ENCODE assay signal across 15 mouse cellular contexts in genomic region chr13:94073046-94073715, GRCm38 (mm10). TPM values are rescaled to one million over a fixed set of nuclear protein-coding genes. Genes with fewer than 3 reads are reported as not detected.
DNase-seq lines count a peak whose midpoint lies in the region; ATAC-seq lines count a peak whose summit lies in the region.
"Had no signal": no experiment of that assay in that cellular context is flagged by ENCODE, and none has a peak within 500 bp of the region (broad histone marks: within the 10 kb centered on the region; RNA-seq: fewer than 3 reads in every experiment).

No protein-coding gene starts in this region.

- H3K4me1 ChIP-seq in lung, embryonic 16.5 days (replicated peaks; ENCODE audit: control insufficient read depth, insufficient read depth, low read length) = peaks cover 42% of the 10 kb centered on the region
- peaks cover 25% of the 10 kb centered on the region for H3K4me1 ChIP-seq in intestine, embryonic 14.5 days (replicated peaks; ENCODE audit: control insufficient read depth, insufficient read depth, low read length)
- H3K4me1 ChIP-seq in stomach, embryonic 16.5 days (ENCODE audit: control insufficient read depth, insufficient read depth, low read length) = peaks cover 17% of the 10 kb centered on the region; the same call in 1 of the 2 replicates
- peaks cover 37% of the 10 kb centered on the region for H3K4me1 ChIP-seq in forebrain, embryonic 12.5 days
- H3K4me1 ChIP-seq: liver, embryonic 15.5 days had no signal

- no peaks in the 10 kb centered on the region for H3K36me3 ChIP-seq in lung, embryonic 16.5 days (ENCODE audit: control insufficient read depth, insufficient read depth, low read length)
- H3K36me3 ChIP-seq in intestine, embryonic 14.5 days (ENCODE audit: control insufficient read depth, insufficient read depth, low read length) = no peaks in the 10 kb centered on the region
- no peaks in the 10 kb centered on the region for H3K36me3 ChIP-seq in stomach, embryonic 16.5 days (ENCODE audit: control insufficient read depth, insufficient read depth, low read length)
- H3K36me3 ChIP-seq in forebrain, embryonic 12.5 days (replicated peaks) = no peaks in the 10 kb centered on the region
- H3K36me3 ChIP-seq: hindbrain, embryonic 10.5 days; liver, embryonic 15.5 days had no signal

- H3K27ac ChIP-seq in lung, embryonic 16.5 days (ENCODE audit: low read length) = peak overlapping the region; percentile 74
- peak overlapping the region; percentile 41; the same call in 1 of the 2 replicates for H3K27ac ChIP-seq in intestine, embryonic 14.5 days (ENCODE audit: low read depth)
- H3K27ac ChIP-seq in stomach, embryonic 16.5 days (ENCODE audit: low read length) = peak overlapping the region; percentile 65; the same call in 1 of the 2 replicates
- H3K27ac ChIP-seq in forebrain, embryonic 12.5 days = no peak overlapping the region
- H3K27ac ChIP-seq: heart, embryonic 13.5 days; liver, embryonic 15.5 days had no signal

- H3K4me3 ChIP-seq in lung, embryonic 16.5 days (ENCODE audit: low read length) = no peak overlapping the region
- H3K4me3 ChIP-seq in intestine, embryonic 14.5 days (ENCODE audit: low read depth, low read length) = no peak overlapping the region
- H3K4me3 ChIP-seq in stomach, embryonic 16.5 days (replicated peaks; ENCODE audit: low read length) = no peak overlapping the region
- no peak overlapping the region for H3K4me3 ChIP-seq in forebrain, embryonic 12.5 days (replicated peaks)
- H3K4me3 ChIP-seq: heart, embryonic 13.5 days; hindbrain, embryonic 10.5 days; liver, embryonic 15.5 days had no signal

- WGBS in lung, embryonic 16.5 days = 26% methylated on average over 9 of the region's 9 CpGs
- 18% methylated on average over 9 of the region's 9 CpGs for WGBS in intestine, embryonic 14.5 days
- WGBS in stomach, embryonic 16.5 days = 32% methylated on average over 9 of the region's 9 CpGs
- WGBS in forebrain, embryonic 12.5 days = 77% methylated on average over 9 of the region's 9 CpGs

- no peaks in the 10 kb centered on the region for H3K27me3 ChIP-seq in lung, embryonic 16.5 days (ENCODE audit: control insufficient read depth, insufficient read depth, low read depth, low read length)
- no peaks in the 10 kb centered on the region for H3K27me3 ChIP-seq in intestine, embryonic 14.5 days (replicated peaks; ENCODE audit: control insufficient read depth, insufficient read depth, low read length)
- H3K27me3 ChIP-seq in stomach, embryonic 16.5 days (ENCODE audit: control insufficient read depth, insufficient read depth, low read length) = no peaks in the 10 kb centered on the region
- peaks cover 29% of the 10 kb centered on the region for H3K27me3 ChIP-seq in forebrain, embryonic 12.5 days
- H3K27me3 ChIP-seq: liver, embryonic 15.5 days had no signal

- peak; percentile 85 for DNase-seq in heart, adult 11 months
- no peak for DNase-seq in heart, adult 18-20 months
- DNase-seq in lung, postnatal 25 days (ENCODE audit: low spot score) = no peak
- no peak for DNase-seq in intestine, embryonic 14.5 days (ENCODE audit: low spot score)
- DNase-seq: gastrocnemius, postnatal 10 days; kidney, adult 8-10 months; right cerebral cortex, postnatal 25 days; thymus, postnatal 25 days had no signal

- ATAC-seq in lung, embryonic 16.5 days (ENCODE audit: low read depth) = peak; percentile 23; the same call in 1 of the 2 replicates
- ATAC-seq in intestine, embryonic 14.5 days (replicated peaks; ENCODE audit: low FRiP score, low TSS enrichment, low read depth) = no peak; the same call in 1 of the 2 replicates
- no peak for ATAC-seq in stomach, embryonic 16.5 days (ENCODE audit: insufficient read depth, low FRiP score)
- ATAC-seq in forebrain, embryonic 12.5 days (ENCODE audit: low FRiP score) = no peak
- ATAC-seq: forebrain, embryonic 16.5 days had no signal

- no peak overlapping the region for H3K4me2 ChIP-seq in lung, embryonic 16.5 days (ENCODE audit: low read depth, low read length)
- H3K4me2 ChIP-seq in intestine, embryonic 14.5 days (ENCODE audit: low read length) = no peak overlapping the region
- no peak overlapping the region for H3K4me2 ChIP-seq in stomach, embryonic 16.5 days (ENCODE audit: low read depth, low read length)
- no peak overlapping the region for H3K4me2 ChIP-seq in forebrain, embryonic 12.5 days
- H3K4me2 ChIP-seq: heart, embryonic 13.5 days; liver, embryonic 15.5 days had no signal

- H3K9me3 ChIP-seq in lung, embryonic 16.5 days (ENCODE audit: control insufficient read depth, low read length) = no peaks in the 10 kb centered on the region
- H3K9me3 ChIP-seq in intestine, embryonic 14.5 days (ENCODE audit: control insufficient read depth, low read length) = no peaks in the 10 kb centered on the region
- no peaks in the 10 kb centered on the region for H3K9me3 ChIP-seq in stomach, embryonic 16.5 days (replicated peaks; ENCODE audit: control insufficient read depth, low read length)
- 0 out of 2 replicates have a peak, but pooled peaks cover 4% of the 10 kb centered on the region for H3K9me3 ChIP-seq in forebrain, embryonic 12.5 days
- H3K9me3 ChIP-seq: heart, embryonic 13.5 days; hindbrain, embryonic 10.5 days; liver, embryonic 15.5 days had no signal

- peak overlapping the region; percentile 20; the same call in 1 of the 2 replicates for H3K9ac ChIP-seq in lung, embryonic 16.5 days (ENCODE audit: low read length)
- no peak overlapping the region for H3K9ac ChIP-seq in intestine, embryonic 14.5 days (ENCODE audit: low read length)
- H3K9ac ChIP-seq in stomach, embryonic 16.5 days (ENCODE audit: low read length) = no peak overlapping the region
- no peak overlapping the region for H3K9ac ChIP-seq in forebrain, embryonic 12.5 days
- H3K9ac ChIP-seq: heart, embryonic 13.5 days; liver, embryonic 15.5 days had no signal

RNA-seq across cellular contexts. Expression of gene Lhfpl2, which starts 15.6 kb away (rescaled TPM):
- total RNA-seq in heart, adult 18-20 months (2021) = 1 to 10 TPM; 2.8 to 3.1 TPM
- polyA plus RNA-seq in lung, embryonic 16.5 days (2015; fragmentation: Nextera tagmentation; extraction: Ambion mirVana) = 53.1 and 54.1 TPM in 2 replicates
- 17.3 and 17.9 TPM in 2 replicates for polyA plus RNA-seq in intestine, embryonic 14.5 days (2014; fragmentation: Nextera tagmentation; extraction: Ambion mirVana)
- polyA plus RNA-seq in stomach, embryonic 16.5 days (2015; fragmentation: Nextera tagmentation; extraction: Ambion mirVana) = 20.3 and 20.6 TPM in 2 replicates
- polyA plus RNA-seq in forebrain, embryonic 12.5 days (2016; fragmentation: Nextera tagmentation; extraction: Ambion mirVana) = 17.5 and 21.3 TPM in 2 replicates
